In the genomic region with DNA sequence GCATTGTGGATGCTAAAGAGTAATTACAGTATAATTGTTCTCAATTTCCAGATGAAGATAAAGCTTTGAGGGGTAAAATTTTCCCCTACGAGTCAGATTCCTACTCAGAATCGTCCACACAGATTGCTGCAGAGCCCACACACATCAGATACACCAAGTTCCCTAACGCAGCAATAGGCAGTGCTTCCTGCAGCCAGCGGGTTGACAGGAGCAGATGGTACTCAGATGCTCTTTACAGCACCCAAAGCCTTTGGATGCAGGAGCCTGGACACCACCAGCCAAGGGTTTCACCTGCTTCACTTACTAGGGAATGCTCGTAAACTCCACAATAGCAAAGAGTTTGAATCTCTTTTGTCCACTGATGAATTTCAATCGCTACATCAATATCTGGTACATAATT, we compare ENCODE assay signal across 13 mouse cellular contexts. TPM values are rescaled to one million over a fixed set of nuclear protein-coding genes. Genes with fewer than 3 reads are reported as not detected.
DNase-seq lines count a peak whose midpoint lies in the region.
"Had no signal": no experiment of that assay in that cellular context is flagged by ENCODE, and none has a peak within 500 bp of the region (broad histone marks: within the 10 kb centered on the region; RNA-seq: fewer than 3 reads in every experiment).

No protein-coding gene starts in this region.

- peak; percentile 42 for DNase-seq in layer of hippocampus, adult 11-12 months (ENCODE audit: low spot score)
- no peak for DNase-seq in layer of hippocampus, postnatal 25 days (ENCODE audit: extremely low spot score in 1 of 2, low spot score in 1 of 2)
- peak; percentile 47 for DNase-seq in cerebellum, adult 8-10 months
- peak; percentile 65 for DNase-seq in cerebellum, adult 9-11 months
- DNase-seq in layer of hippocampus, adult 9-11 months: peak; percentile 67
- no peak for DNase-seq in neural tube, embryonic 10.5 days (ENCODE audit: extremely low spot score, low spot score)
- no peak for DNase-seq in frontal cortex, adult 2 months (ENCODE audit: extremely low spot score in 1 of 2, low spot score in 1 of 2)
- DNase-seq: adrenal gland, adult 2 months; adrenal gland, postnatal 25 days; gastrocnemius, postnatal 14 days; kidney, adult 18-20 months had no signal

RNA-seq across cellular contexts. Expression of a gene that starts 12.7 kb away (rescaled TPM):
- 10 to 100 TPM; 76.4 to 77.6 TPM for total RNA-seq in layer of hippocampus, postnatal 25 days (2021)
- 65.4 TPM in 2 replicates for polyA plus RNA-seq in frontal cortex, adult 2 months (2012; rRNA removed)
- polyA plus RNA-seq: erythroblast, embryonic 14.5 days had no signal

RNA-seq across cellular contexts. Expression of a gene that starts 18.5 kb away (rescaled TPM):
- under 1 TPM; 0.62 to 0.63 TPM for total RNA-seq in layer of hippocampus, postnatal 25 days (2021)
- 0.28 and 0.46 TPM in 2 replicates for polyA plus RNA-seq in frontal cortex, adult 2 months (2012; rRNA removed)
- total RNA-seq: granulocyte monocyte progenitor cell, adult 5-6 weeks had no signal

RNA-seq across cellular contexts. Expression of a gene that starts 18.6 kb away (rescaled TPM):
- 10 to 100 TPM; 26.1 to 26.4 TPM for total RNA-seq in layer of hippocampus, postnatal 25 days (2021)
- 18.4 and 20.3 TPM in 2 replicates for polyA plus RNA-seq in frontal cortex, adult 2 months (2012; rRNA removed)
- polyA plus RNA-seq: erythroblast, embryonic 14.5 days had no signal

RNA-seq across cellular contexts. Expression of a gene that starts 38.0 kb away (rescaled TPM):
- total RNA-seq in layer of hippocampus, postnatal 25 days (2021): 10 to 100 TPM; 16.8 to 18.0 TPM
- 23.9 and 24.0 TPM in 2 replicates for polyA plus RNA-seq in frontal cortex, adult 2 months (2012; rRNA removed)

RNA-seq across cellular contexts. Expression of a gene that starts 55.5 kb away (rescaled TPM):
- total RNA-seq in layer of hippocampus, postnatal 25 days (2021): 10 to 100 TPM; 19.0 to 19.2 TPM
- polyA plus RNA-seq in frontal cortex, adult 2 months (2012; rRNA removed): 33.2 and 39.2 TPM in 2 replicates

Comparison
In these comparisons a context has a peak if more than half of its experiments do, and no peak if none do; other contexts are left out.
1. DNase-seq: peak in layer of hippocampus, adult 11-12 months (single experiment), cerebellum, adult 8-10 months (single experiment), cerebellum, adult 9-11 months (single experiment) and layer of hippocampus, adult 9-11 months (single experiment); none in layer of hippocampus, postnatal 25 days (0 of 2), neural tube, embryonic 10.5 days (single experiment) and frontal cortex, adult 2 months (0 of 2).